20 mouse cellular contexts compared by ENCODE assay signal in genomic region chr1:177615609-177616008, GRCm38 (mm10).
A peak's percentile ranks its signal among the peaks of the same experiment; 100 is the strongest.
DNase-seq lines count a peak whose midpoint lies in the region; TF ChIP-seq lines count a peak whose summit lies in the region.
"Had no signal": no experiment of that assay in that cellular context is flagged by ENCODE, and none has a peak within 500 bp of the region (broad histone marks: within the 10 kb centered on the region; RNA-seq: fewer than 3 reads in every experiment).

No protein-coding gene starts in this region.

- H3K9ac ChIP-seq in CH12.LX (ENCODE audit: insufficient read depth, low read depth), result no peak overlapping the region
- H3K9ac ChIP-seq: embryonic facial prominence, embryonic 12.5 days; forebrain, embryonic 13.5 days; forebrain, embryonic 15.5 days; forebrain, postnatal 0 days had no signal

- no peak for TF ChIP-seq EP300 in CH12.LX (IDR thresholded peaks at IDR 0.05; ENCODE audit: low read length)

- no peaks in the 10 kb centered on the region for H3K36me3 ChIP-seq in CH12.LX (replicated peaks in 1 of 2; ENCODE audit: control insufficient read depth in 1 of 2, insufficient read depth in 1 of 2, low read length in 1 of 2)
- H3K36me3 ChIP-seq: embryonic facial prominence, embryonic 10.5 days; embryonic facial prominence, embryonic 12.5 days; forebrain, embryonic 15.5 days; G1E had no signal

- TF ChIP-seq RAD21 in CH12.LX (IDR thresholded peaks at IDR 0.05; ENCODE audit: low read depth, low read length), result no peak

- H3K9me3 ChIP-seq in CH12.LX (replicated peaks; ENCODE audit: low read length), result no peaks in the 10 kb centered on the region
- H3K9me3 ChIP-seq: embryonic facial prominence, embryonic 10.5 days; embryonic facial prominence, embryonic 12.5 days; forebrain, embryonic 13.5 days; forebrain, embryonic 15.5 days had no signal

- H3K79me2 ChIP-seq in CH12.LX (replicated peaks; ENCODE audit: control insufficient read depth, extremely low read depth, insufficient read depth, poor library complexity, severe bottlenecking), result no peaks in the 10 kb centered on the region

- no peak for TF ChIP-seq POLR2A in CH12.LX (IDR thresholded peaks at IDR 0.05; ENCODE audit: low read depth, low read length)

- dilution Hi-C loops in CH12.LX (cut with MboI; ENCODE audit: extremely low pct_ligation_motif_present, extremely low pct_unique_long_range_greater_than_20kb, low sequenced_read_pairs), result no loop called here

- no peaks in the 10 kb centered on the region for H3K4me1 ChIP-seq in CH12.LX (ENCODE audit: control insufficient read depth in 1 of 2, insufficient read depth in 2 of 2)
- H3K4me1 ChIP-seq: embryonic facial prominence, embryonic 12.5 days; forebrain, embryonic 15.5 days had no signal

- no peak for TF ChIP-seq CTCF in CH12.LX (conservative IDR thresholded peaks at IDR 0.05 in 1 of 2, IDR thresholded peaks at IDR 0.05 in 1 of 2; ENCODE audit: low read depth in 2 of 2, low read length in 2 of 2)
- no peak for TF ChIP-seq CTCF in layer of hippocampus, adult 2 months (conservative IDR thresholded peaks at IDR 0.05)

- peak overlapping the region; percentile 65 for H3K4me2 ChIP-seq in CH12.LX (ENCODE audit: insufficient read depth, low read depth, poor library complexity, severe bottlenecking)
- H3K4me2 ChIP-seq: embryonic facial prominence, embryonic 12.5 days; forebrain, embryonic 13.5 days; forebrain, embryonic 15.5 days had no signal

- no peak overlapping the region for H3K4me3 ChIP-seq in CH12.LX (replicated peaks in 1 of 3; ENCODE audit: low read depth in 2 of 3, low read length in 2 of 3, poor library complexity in 1 of 3)
- H3K4me3 ChIP-seq in layer of hippocampus, adult 2 months, result no peak overlapping the region
- H3K4me3 ChIP-seq: embryonic facial prominence, embryonic 10.5 days; embryonic facial prominence, embryonic 12.5 days; forebrain, embryonic 13.5 days; forebrain, embryonic 15.5 days had no signal

- no peaks in the 10 kb centered on the region for H3K27me3 ChIP-seq in CH12.LX (replicated peaks)
- H3K27me3 ChIP-seq: embryonic facial prominence, embryonic 12.5 days; forebrain, embryonic 13.5 days; forebrain, embryonic 15.5 days; Patski had no signal

- intact Hi-C loops in heart, postnatal 14 days (cut with DNase I), result no loop called here

- peak; percentile 72 for DNase-seq in heart, adult 11 months
- DNase-seq in heart, postnatal 14 days, result no peak
- no peak for DNase-seq in CH12.LX (ENCODE audit: extremely low read depth)
- peak; percentile 48 for DNase-seq in brain, adult 2 months (ENCODE audit: low read depth, low spot score)
- DNase-seq in layer of hippocampus, adult 2 months (ENCODE audit: low spot score in 2 of 2), result no peak
- DNase-seq: adrenal gland, adult 8-10 months; adrenal gland, postnatal 14 days; adrenal gland, postnatal 36 days; cerebellum, adult 11 months; cerebellum, adult 18-20 months; cerebellum, adult 8-10 months; cerebellum, adult 9-11 months; cerebellum, postnatal 25 days; forebrain, postnatal 0 days had no signal

- no peak overlapping the region for H3K27ac ChIP-seq in CH12.LX (ENCODE audit: insufficient read depth, low read depth)
- no peak overlapping the region for H3K27ac ChIP-seq in layer of hippocampus, adult 2 months
- H3K27ac ChIP-seq: embryonic facial prominence, embryonic 10.5 days; embryonic facial prominence, embryonic 12.5 days; forebrain, embryonic 13.5 days; forebrain, embryonic 15.5 days had no signal

- in situ Hi-C loops in CH12.LX (cut with MboI; ENCODE audit: low pct_ligation_motif_present, low pct_unique_long_range_greater_than_20kb, low sequenced_read_pairs), result no loop called here

TF ChIP-seq in CH12.LX, 34 proteins besides CTCF, POLR2A, EP300 and RAD21:
- TF ChIP-seq MEF2A (IDR thresholded peaks at IDR 0.05; ENCODE audit: borderline replicate concordance, low read depth, low read length) (no peak), JUN (IDR thresholded peaks at IDR 0.05; ENCODE audit: insufficient read depth, low read depth, low read length) (no peak), KAT2A (IDR thresholded peaks at IDR 0.05; ENCODE audit: insufficient replicate concordance, low read length) (no peak), USF2 (conservative IDR thresholded peaks at IDR 0.05; ENCODE audit: low read depth, low read length) (no peak), SIN3A (IDR thresholded peaks at IDR 0.05; ENCODE audit: low read length) (no peak), JUND (conservative IDR thresholded peaks at IDR 0.05; ENCODE audit: low read depth, low read length) (no peak), MAFK (IDR thresholded peaks at IDR 0.05; ENCODE audit: insufficient replicate concordance, low read length) (no peak), NRF1 (IDR thresholded peaks at IDR 0.05; ENCODE audit: low read depth, low read length) (no peak), ZC3H11A (IDR thresholded peaks at IDR 0.05; ENCODE audit: low read depth, low read length) (no peak), PAX5 (IDR thresholded peaks at IDR 0.05; ENCODE audit: low read length) (no peak), MAX (IDR thresholded peaks at IDR 0.05; ENCODE audit: low read length) (no peak), IRF4 (IDR thresholded peaks at IDR 0.05; ENCODE audit: low read depth, low read length) (no peak)
TF ChIP-seq in CH12.LX: peak in this region for 0.

Comparison
In these comparisons a context has a peak if more than half of its experiments do, and no peak if none do; other contexts are left out.
1. DNase-seq: peak in heart, adult 11 months (single experiment) and brain, adult 2 months (single experiment); none in heart, postnatal 14 days (0 of 2), CH12.LX (single experiment) and layer of hippocampus, adult 2 months (0 of 2).